Mouse (Mus musculus) myocyte (in vitro differentiated cells): ENCODE measurements around the gene Slc35e2.

Experiments used
- CEBPB ChIP-seq: IDR thresholded peaks from 2 replicates; pipeline ENCODE4 v1.6.1; 2011; ENCODE audit warnings: mild to moderate bottlenecking, moderate library complexity; ENCODE audit not compliant: poor library complexity, insufficient read depth, severe bottlenecking
- MAX ChIP-seq: IDR thresholded peaks from one replicate; pipeline ENCODE4 v1.6.1; 2011; ENCODE audit warnings: low read depth, mild to moderate bottlenecking, control low read depth
- MYOD1 ChIP-seq, 3 experiments: IDR thresholded peaks; one replicate each; pipeline ENCODE4 v1.6.1; 2011; ENCODE audit warnings: control low read depth in 2 of 3, low read depth in 2 of 3, mild to moderate bottlenecking in 2 of 3, moderate library complexity in 1 of 3; ENCODE audit not compliant: insufficient read length in 2 of 3, control insufficient read depth in 1 of 3
- MYOG ChIP-seq, 3 experiments: IDR thresholded peaks; one replicate each; pipeline ENCODE4 v1.6.1; 2011; ENCODE audit warnings: control low read depth in 2 of 3, low read depth in 2 of 3, mild to moderate bottlenecking in 2 of 3; ENCODE audit not compliant: insufficient read length in 2 of 3, control insufficient read depth in 1 of 3, insufficient read depth in 1 of 3
- POLR2A ChIP-seq: IDR thresholded peaks from one replicate; pipeline ENCODE4 v1.6.1; 2011; ENCODE audit warnings: low read depth, mild to moderate bottlenecking, control low read depth, moderate library complexity; ENCODE audit not compliant: insufficient read length
- SRF ChIP-seq: IDR thresholded peaks from one replicate; pipeline ENCODE4 v1.6.1; 2011; ENCODE audit warnings: low read depth; ENCODE audit not compliant: control insufficient read depth, insufficient read length
- TCF12 ChIP-seq: IDR thresholded peaks from one replicate; pipeline ENCODE4 v1.6.1; 2011; ENCODE audit warnings: mild to moderate bottlenecking, control low read depth; ENCODE audit not compliant: poor library complexity, insufficient read depth, severe bottlenecking
- USF1 ChIP-seq: IDR thresholded peaks from one replicate; pipeline ENCODE4 v1.6.1; 2011; ENCODE audit warnings: low read depth, mild to moderate bottlenecking, control low read depth, moderate library complexity

DNA sequence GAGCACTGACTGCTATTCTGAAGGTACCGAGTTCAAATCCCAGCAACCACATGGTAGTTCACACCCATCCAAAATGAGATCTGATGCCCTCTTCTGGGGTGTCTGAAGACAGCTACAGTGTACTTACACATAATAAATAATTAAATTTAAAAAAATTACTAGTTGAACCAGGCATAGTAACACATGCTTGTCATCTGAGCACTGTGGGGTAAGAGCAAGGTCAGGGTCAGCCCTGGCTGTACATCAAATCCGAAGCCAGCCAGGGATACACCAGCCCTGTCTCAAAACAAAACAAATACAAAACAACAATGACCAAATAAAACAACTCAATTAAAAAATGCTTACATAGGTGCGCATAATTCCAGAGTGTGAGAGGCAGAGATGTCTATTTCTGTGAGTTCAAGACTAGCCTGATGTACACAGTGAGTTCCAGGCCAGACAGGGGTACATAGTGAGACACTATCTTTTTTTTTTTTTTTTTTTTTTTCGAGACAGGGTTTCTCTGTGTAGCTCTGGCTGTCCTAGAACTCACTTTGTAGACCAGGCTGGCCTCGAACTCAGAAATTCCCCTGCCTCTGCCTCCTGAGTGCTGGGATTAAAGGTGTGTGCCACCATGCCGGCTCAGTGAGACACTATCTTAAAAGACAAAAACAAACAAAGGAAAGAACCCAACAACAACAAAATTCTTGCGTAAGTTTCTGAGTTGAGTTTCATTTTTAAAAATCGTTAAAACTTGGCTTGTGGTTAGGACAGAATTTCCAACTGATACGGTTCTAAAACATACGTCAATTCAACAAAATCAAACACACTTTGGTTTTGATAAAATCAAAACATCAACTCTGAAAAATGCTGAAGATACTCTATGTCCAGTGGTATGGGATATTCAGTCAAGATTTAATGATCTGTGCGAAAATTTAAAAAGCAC, 1.1 kb upstream of the Slc35e2 start:
- TF ChIP-seq SRF (no peak), POLR2A (no peak), MYOG (IDR thresholded peaks at IDR 0.05; ENCODE audit: control insufficient read depth in 1 of 3, insufficient read depth in 1 of 3, insufficient read length in 2 of 3, low read depth in 2 of 3) (no peak), MYOD1 (IDR thresholded peaks at IDR 0.05; ENCODE audit: control insufficient read depth in 1 of 3, insufficient read length in 2 of 3, low read depth in 2 of 3) (no peak), TCF12 (no peak), CEBPB (no peak), MAX (no peak), USF1 (no peak)
